Mouse (Mus musculus) right cerebral cortex, postnatal 10 days (tissue): ENCODE data around the gene Lrrc32.

Source experiments
- DNase-seq, 2 experiments: peaks; one replicate each; pipeline ENCODE4 v3.0.0; 2021; ENCODE audit warnings: low spot score in 2 of 2

The Lrrc32 gene

DNA sequence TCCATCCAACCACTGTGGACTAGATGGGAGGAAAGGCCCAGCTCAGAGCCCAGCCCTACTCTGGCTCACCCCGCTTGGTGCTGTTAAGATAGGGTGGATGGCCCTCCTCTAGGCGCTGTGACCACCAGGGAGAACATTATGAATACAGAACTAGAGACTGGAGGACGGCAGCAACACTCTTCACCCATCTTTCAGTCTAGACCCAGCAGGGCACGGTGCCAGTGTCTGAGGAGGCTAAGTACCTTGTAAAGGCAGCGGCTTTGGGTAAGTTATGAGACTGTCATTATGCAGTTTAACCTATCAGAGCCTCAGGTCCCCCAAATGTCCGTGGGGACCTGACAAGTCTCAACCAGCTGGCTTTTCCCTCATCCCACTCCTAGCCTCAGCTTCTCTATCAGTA is at the start of gene Lrrc32:
Lrrc32 (plus strand) TSS at position 153 of the 400 bp plus-strand sequence.
- no peak for DNase-seq

DNA sequence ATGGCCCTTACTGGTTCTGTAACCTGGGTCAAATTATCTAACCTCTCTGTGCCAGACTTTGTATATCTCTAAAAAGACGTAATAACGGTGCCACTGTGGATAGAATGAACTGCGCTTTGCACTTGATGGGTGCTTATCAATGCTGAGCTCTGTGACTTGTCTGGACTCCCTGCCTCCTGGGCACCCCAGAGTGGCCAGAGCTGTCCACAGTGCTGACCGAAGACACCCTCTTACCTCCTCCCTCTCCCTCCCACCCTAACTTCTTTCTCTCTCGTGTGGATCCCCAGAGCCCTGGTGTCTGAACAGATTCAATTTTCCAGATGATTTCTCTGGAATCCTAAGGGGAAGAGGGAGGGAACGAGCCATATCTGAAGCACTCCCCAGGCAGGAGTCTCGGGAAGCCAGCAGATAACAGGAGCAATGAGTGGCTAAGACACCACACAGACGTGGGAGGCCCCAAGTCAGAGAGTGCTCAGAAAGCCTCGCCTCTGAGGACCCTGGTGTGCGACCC is 49.1 kb upstream of the Lrrc32 start, which contains the start of gene Gucy2d:
Gucy2d (plus strand) TSS at position 461 of the 511 bp plus-strand sequence.
- no peak for DNase-seq

DNA sequence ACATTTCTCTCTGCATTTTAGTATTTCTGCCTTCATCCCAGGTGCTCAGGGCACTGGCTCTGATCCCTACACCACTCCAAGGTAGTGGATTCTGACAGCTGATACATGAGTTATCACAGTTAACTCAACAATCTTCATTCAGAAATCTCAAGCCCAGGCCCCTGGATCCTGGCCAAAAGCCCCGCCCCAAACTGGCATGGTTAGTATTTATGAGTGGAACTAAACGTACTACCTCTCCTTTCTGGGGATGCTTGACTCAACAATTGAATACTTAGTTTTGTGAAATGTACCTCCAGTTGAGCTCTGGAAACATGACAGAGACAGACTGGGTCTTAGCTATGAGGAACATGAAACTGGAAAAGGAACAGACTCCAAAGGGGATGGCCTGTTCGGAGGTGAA is 42.2 kb upstream of the Lrrc32 start:
- no peak for DNase-seq

DNA sequence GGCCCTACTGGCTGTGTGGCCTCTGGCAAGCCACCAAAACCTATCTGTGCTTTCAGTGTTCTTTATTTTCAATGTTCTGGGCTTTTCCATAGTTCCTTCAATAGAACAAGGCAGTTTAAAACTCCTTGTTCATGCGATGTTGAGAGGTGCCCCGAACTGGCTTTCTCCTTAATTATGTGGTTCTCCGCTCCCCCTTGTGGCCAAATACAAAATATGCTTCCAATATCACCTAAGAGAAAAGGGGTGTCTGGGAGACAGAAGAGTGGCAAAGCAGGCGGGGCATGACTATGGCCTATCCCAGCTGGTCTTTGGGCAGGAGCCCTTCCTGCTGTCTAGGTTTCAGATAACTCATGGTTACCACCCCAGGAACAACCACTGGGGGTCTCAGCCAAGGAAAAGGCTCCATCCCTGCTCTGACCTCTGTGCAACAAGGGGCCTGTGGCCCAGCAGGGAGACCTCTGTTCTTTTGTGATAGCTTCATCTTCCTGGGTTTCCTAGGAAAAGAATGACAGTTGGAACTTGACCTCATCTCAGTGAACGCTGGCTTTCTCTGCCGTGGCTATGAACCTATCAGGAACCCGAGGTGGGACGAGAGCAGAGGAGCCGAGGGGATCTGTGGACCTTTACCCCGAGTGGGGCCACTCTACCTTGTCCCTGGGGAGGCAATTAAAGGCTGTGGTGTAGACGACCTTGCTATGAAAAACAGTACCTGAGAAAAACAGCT is 41.3 kb upstream of the Lrrc32 start:
- DNase-seq = no peak

DNA sequence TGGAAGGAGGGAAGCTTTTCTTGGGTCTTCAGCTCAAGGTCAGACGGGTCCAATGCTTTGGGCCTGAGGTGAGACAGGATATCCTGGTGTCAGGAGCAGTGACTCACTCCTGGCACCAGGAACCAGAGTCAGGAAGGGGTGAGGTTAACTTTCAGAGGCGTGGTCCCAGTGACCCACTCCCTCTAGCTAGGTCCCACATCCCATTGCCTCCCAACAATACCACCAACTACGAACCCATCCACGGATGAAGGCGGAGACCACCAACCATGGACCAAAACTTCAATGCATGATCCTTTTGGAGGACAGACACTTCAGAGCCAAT is 40.8 kb upstream of the Lrrc32 start:
- DNase-seq = no peak

DNA sequence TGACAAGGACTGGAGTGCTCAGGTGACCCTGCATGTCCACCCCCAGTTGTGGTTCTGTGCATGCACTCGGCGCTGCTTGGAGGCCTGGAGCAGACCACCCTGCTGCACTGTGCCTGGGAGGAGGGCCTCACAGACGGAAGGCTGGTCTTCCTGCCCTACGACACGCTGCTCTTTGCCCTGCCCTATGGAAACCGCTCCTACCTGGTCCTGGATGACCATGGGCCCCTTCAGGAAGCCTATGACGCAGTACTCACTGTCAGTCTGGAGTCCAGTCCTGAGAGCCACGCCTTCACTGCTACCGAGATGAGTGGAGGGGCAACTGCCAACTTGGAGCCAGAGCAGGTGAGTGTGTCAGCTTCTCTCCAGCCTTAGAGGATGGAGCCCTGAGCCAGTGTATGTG is 39.4 kb upstream of the Lrrc32 start:
- DNase-seq = no peak

DNA sequence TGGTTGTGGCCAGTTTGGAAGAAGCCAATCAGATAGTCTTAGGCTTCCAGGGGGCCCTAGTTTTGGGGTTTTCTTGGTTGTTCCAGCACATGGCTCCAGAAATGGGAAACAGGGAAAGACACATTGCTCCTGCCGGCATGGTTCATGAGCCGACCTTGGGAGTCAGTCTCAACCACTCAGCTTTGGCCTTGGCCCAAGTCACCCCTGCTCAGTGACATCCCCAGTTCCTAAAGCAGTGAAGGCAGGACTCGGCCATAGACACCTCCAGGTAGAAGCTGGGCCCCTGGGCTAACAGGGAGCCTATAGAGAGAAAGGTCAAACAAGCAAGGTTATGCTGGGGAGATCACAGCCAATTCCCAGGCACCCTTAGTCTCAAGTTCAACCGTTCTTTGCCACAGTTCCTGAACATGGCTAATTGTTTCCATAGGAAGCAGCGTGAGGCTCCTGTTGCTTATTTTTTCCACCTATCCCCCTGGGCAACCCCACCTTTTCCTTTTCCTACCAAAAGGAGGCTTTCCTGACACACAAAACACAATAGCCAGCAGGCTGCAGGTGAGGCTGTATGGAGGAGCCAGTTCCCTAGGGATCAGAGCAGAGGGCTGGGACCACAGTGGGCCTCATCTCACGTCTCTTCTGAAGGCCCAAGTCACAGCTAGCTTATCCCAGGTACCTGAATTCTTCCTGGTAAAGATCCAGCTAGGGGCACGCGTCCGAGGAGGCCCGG is 34.5 kb upstream of the Lrrc32 start:
- DNase-seq = no peak

DNA sequence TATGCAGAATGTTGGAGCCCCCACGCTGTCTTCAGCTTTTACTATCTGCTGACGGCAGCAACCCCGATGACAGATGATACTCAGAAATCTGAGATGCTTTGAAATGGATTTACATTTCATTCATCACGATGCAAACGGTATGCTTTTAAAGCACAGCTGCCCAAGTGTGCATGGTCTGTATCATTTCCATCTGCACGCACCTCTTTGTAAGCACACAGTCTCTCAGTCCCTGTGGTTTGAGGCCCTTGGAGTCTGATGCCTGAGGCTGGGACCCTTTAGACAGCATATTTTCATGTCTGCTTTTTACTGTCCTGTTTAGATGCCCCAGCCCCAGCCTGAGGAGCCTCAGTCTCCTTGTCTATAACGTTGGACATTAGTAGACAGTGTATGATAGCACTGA is 28.8 kb upstream of the Lrrc32 start:
- no peak for DNase-seq

DNA sequence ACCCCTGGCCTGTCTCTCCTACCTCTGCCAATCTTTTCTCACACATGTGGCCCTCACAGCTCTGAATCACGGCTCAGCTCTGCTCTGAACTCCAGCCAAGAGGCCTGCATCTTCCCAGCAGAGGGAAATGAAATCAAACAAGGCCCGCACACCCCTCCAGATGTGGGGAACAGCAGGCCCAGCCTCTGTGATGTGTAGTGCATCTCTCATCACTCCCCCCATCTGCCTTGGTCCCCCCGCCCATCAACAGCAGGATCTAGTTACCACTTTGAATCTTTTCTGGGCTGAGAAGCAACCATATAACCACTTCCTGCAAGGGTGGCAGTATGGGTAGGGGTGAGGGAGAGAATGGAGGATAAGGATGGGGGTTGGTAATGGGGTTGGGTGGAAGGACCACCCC is 20.0 kb upstream of the Lrrc32 start:
- DNase-seq = no peak

DNA sequence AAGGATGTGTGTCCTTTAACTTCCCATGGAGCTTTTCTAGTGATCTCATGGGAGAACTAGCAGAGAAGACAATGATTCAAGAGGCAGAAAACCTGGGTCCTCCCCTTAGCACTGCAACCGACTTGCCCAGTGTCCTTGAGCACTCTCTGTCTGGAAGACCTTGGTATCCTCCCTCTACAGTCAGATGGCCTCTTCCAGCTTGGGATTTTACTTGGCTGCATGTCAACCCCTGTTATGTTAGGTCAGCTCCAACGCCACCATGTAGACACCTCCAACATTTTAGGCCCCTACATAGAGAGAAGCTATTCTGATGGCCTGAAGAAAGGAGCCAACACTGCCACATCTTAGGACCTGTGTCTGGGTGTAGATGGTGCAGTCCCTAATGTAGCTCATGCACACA is 16.6 kb upstream of the Lrrc32 start:
- no peak for DNase-seq

DNA sequence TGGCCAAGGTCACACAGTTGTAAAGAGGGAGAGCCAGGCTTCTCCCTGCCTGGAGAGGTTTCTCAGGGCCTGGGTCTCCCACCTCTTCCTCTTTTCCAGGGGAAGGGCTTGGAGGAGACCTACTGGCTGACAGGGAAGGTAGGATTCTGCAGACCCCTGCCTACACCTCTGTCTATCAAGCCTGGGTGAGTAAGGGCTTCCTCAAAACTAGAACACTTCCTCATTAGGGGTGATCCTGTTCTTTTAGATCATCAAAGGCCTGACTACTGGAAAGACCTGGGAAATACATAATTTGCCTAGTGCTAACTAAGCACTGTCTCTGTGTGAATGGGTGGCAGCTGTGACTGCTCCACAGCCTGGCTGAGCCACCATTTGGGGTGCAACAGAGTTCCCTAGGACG is 14.5 kb upstream of the Lrrc32 start:
- DNase-seq = no peak

DNA sequence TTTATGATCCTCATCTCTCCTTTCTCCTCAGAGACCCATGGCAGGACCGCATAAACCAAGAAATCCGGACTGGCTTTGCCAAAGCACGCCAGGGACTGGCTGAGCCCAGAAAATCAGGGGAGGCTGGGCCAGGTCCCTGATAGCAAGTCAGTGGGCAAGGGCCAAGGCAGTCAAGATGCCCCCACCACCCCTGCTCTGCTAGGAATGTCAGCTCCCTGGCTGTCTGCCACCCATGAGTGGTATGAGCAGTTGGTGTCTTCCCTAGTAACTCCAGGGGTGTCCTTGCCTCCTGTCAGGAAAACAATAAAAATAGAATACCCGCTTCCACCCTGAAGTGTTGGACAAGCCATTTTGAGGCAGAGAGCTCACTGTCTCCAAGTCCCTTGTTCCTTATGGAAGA is 11.9 kb upstream of the Lrrc32 start:
- no peak for DNase-seq

DNA sequence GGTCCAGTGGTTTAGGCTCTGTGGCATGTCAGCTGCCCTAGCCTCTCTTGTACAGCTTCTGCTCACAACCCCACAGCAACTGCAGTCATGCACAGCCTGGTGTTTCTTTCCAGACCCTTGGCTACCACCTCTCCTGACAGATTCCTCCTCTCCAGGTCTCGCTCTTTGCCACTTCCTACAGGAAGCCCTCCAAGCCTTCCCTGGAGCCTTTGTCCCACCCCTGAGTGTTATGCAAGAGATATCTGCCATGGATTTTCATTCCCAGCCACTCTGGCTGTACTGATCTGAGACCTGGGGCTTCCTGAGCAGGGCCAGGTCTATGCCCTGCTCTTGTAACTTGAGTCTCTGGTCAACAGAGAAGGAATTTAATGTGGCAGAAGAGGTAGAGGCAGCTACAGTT is 8.6 kb upstream of the Lrrc32 start:
- DNase-seq = no peak

DNA sequence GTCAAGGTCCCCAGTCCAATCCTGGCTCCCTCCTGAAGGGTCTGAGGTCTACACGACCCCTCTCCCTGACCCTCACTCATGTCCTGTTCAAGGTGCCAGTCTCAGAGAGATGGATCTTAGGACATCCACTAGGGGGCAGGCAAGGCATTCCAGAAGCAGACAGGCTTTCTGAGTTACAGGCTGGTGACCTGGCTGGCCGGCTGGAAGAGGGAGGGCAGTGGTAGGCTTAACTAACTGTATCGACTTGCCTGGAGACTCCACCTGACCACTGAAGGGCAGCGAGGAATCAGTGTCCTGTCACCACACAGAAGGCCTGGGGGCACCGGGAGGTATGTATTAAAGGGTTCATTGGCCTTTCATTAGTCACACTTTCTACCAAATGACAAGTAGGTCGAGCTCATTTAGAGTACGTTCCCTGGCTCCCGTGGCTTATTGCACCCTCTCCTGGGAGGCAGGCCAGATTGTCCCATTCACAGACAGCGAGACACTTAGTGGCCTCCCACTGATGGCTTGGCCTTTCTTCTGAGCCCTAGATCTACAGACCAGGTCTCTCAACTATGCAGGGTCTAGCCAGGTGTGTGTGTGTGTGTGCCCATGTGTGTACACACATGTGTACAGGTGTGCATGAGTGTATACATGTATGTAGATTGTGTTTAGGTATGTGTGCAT is 7.9 kb upstream of the Lrrc32 start:
- peak; percentile 71 to 83 for DNase-seq

DNA sequence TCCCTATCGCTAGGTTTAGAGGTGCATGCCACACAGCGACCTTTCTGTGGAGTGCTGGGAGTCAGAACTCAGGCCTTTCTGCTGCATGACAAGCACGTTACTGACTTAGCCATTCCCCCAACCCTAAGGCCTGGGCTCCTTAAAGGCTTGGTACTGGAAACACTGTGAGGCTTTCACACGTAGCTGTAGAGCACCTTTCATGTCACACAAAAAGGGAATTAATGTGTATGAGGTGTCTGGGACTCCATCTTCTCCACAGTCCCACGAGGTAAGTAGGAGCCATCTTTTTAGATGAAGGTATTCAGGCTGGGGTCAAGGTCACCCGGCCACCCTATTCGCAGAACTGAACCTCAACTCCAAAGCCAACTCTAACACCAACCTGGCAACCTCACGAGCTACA is 7.2 kb upstream of the Lrrc32 start:
- DNase-seq = no peak

DNA sequence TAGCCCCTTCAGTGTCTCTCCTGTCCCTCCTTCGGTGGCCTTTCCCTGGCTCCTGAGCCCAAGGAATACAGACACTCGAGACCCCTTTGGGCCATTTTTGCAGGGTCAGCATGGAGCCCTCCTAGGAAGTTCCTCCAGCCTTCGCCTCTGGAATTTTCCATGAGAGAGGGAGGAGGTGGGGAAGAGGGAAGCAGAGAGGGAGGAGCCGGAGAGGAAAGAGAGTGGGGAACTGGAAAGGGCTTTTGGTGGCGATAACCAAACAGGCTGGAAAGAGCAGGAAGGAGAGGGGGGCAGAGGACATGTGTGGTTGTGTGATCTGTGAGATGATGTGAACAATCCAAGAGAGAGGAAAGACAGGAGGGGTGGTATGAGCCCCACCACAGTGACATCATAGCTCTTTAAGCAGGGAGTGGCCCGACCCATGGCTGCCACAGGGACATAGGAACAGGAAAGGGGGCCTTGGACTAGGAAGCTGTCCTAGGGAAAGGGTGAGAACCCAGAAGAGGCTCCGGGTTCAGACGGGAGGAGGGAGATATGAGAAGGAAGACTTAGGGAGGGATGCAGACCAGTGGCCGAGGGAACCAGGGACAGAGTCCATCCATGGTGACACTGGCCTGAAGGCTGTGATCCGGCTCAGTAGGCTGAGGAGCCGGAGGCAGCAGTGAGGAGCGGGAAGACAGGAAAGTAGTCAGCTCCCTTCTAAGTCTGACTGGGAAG is 6.4 kb upstream of the Lrrc32 start:
- DNase-seq = no peak

DNA sequence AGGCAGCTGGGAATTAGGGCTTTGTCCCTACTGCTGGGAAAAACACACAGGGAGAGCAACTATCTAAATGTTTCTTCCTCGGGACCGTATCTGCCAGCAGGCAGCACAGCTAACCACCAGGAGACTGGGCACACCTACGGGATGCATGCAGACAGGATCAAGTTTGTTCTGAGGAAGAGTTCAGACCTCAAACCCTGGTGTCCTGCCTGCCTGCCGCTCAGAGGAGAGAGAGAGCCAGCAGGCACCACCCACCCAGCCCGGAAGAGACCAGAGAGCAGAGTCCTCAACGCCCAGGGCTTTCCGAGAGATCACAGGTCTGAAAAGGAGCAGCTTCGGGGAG is 5.8 kb upstream of the Lrrc32 start:
- DNase-seq = no peak

DNA sequence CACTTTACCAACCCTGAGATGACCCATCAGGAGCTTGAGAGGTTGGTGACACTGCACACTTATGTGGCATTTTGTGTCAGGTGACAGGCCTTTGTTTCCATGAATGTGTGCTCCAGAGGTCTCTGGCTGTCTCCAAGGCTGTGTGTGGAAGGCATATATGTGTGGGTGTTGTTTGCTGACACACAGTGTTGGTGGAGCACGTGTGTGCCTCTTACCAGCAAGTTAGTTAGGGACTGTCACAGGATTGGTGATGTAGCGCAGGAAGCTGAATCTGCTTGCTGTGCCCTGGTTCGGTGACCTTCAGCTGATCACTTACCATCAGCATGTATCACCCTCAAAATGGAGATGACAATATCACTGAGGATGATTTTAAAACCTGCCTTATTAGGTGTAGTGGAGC is 4.2 kb upstream of the Lrrc32 start:
- DNase-seq = no peak

DNA sequence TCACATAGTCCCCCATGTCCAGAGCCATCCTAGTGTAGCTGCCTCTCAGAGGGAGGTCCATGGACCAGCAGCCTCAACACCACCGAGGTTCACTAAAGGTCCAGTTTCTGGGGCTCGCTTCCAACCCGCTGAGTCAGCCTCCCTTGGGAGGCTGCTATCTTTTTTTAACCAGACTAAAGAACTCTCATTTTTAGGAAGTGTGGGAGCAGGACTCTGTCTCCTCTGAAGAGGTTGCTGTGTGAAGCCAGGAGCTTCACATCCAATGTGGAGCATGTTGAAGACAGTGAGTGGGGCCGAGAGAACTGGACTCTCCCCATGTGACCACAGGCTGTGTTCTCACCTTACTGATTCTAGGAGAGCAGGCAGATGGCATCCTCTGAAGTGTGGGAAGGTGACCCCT is 3.6 kb upstream of the Lrrc32 start:
- no peak for DNase-seq

DNA sequence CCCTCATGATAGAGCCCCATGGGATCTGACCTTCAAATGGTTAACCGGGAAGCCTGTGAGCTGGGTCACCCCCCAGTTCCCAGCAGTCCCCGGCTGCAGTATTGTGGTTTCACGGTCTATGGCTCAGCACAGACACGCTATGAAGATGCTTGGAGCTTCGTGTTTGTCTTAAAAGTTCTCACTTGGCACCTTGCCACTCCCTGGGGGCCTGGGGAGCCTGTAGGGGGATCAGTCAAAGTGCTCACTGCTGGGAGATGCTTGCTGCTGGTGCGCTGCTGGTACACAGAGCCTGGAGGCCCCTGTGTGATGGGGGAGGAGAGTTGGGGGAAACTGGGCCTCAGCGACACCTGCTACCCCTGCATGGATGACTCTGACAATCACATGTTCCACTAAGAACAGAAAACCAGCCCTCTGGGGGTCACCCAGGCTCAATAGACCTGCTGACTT is 2.6 kb upstream of the Lrrc32 start:
- DNase-seq = no peak

DNA sequence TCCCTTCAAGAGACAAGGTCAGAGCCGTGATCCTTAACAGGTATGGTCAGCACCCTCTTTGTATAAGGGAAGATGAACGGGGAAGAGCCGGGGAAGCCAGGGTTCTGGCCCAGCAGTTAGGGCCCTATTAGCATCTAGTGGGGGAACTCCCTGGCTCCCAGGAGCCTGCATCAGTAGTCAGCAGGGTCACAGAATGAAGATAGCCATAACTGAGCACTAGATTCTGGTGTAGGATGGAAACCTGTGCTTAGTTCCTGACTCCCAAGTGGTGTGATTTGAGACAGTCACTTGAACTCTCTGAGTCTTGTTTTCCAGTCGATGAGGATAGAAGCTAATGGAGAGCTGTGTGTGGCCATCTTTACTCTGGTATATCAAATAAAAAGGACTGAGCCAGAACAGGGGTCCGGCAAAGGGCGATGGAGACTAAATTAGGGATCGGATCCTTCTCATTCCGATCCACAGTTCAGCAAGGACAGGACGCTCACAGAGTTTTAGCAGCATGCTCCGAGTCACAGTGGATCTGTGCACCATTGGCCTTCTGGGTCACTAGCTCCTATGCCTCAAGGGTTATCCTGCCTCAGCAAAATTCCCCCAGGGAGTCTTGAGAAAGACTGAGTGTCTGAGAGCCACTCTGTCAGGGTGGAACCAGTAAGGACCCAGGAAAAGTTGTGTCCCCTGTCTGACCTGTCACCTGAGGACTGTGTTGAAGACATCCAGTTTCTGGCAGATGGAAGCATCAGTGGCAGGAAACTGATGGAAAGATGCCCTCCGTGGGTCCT is 1.7 kb upstream of the Lrrc32 start:
- DNase-seq = no peak
